Mouse (Mus musculus) heart, postnatal 0 days (tissue): ENCODE data around the gene Tmprss6.
A peak's percentile ranks its signal among the peaks of the same experiment; 100 is the strongest.

Experiments
- CTCF ChIP-seq: IDR thresholded peaks from 2 replicates; pipeline ENCODE4 v1.5.1; 2016; ENCODE audit warnings: antibody characterized with exemption, control low read depth, low read depth
- EP300 ChIP-seq: IDR thresholded peaks from 2 replicates; pipeline ENCODE4 v1.6.1; 2016; ENCODE audit warnings: antibody characterized with exemption, low read depth

DNA sequence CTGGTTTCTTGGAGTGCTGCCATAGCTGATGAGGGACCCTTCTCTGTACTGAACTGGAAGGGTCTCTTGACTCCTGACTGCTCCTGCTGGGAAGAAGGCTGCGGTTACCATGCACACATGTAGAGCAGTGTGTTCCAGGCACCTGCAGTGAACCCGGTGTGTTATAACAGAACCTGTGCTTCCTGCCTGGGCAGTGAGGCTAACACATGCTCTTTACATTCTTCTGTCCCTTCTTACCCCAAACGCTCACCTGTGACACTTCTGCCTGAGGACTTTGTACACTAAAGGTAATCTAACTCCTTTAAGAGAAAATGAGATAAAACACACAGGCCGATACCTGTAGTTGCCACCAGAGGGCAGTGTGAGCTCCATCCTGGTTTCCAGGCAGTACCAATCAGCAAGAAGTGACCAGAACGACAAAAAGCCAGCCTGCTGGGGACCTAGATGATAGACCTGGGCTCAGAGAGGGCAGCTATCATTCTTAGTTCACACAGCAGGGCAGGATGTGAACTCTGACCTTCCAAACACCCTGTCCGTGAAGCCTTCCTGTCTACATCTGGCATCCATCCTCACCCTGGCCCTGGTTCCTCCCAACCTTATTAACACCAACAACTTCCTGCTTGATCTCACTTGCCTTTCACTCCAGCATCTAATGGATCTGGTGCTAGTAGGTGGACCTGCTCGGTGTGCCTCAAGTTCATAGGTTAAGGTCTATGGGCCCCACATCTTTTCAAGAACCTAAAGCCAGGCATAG is 46.1 kb upstream of the Tmprss6 start:
- TF ChIP-seq EP300 (no peak), CTCF (peak; percentile 95)
